Mouse (Mus musculus) ES-E14 (cell line): Measurements from ENCODE around the gene Gm29289. TPM values are rescaled to one million over a fixed set of nuclear protein-coding genes. Genes with fewer than 3 reads are reported as not detected.
"Not testable (repeated sequence)": the region's sequence is repeated elsewhere in the genome, so short reads cannot be mapped to it uniquely, and the experiment has no call there.

Source experiments
- DNase-seq: peaks from one replicate; pipeline ENCODE4 v3.0.0-alpha.2; 2013; ENCODE audit warnings: low read depth, low spot score
- H3K27ac ChIP-seq: 2 replicates; pipeline ENCODE4 v1.5.1; 2012; ENCODE audit warnings: low read depth, mild to moderate bottlenecking, low read length, moderate library complexity, mixed read lengths; ENCODE audit not compliant: poor library complexity, insufficient read depth, severe bottlenecking
- H3K36me3 ChIP-seq: 2 replicates; pipeline ENCODE4 v1.6.1; 2012; ENCODE audit warnings: mild to moderate bottlenecking, low read length, moderate library complexity, mixed read lengths; ENCODE audit not compliant: control insufficient read depth, poor library complexity, insufficient read depth, severe bottlenecking
- H3K4me1 ChIP-seq, 2 experiments: fragments of 150-350 bp in 1 of 2; sonication (generic) in 1 of 2; 2 replicates each; pipeline ENCODE4 v1.6.1; 2012; ENCODE audit warnings: low read length in 2 of 2, mild to moderate bottlenecking in 1 of 2, mixed read lengths in 1 of 2; ENCODE audit not compliant: control insufficient read depth in 2 of 2, insufficient read depth in 2 of 2, poor library complexity in 1 of 2
- H3K4me3 ChIP-seq, 2 experiments: fragments of 150-350 bp in 1 of 2; sonication (generic) in 1 of 2; 2 replicates each; pipeline ENCODE4 v1.5.1; 2012; ENCODE audit warnings: low read length in 2 of 2, low read depth in 1 of 2, mild to moderate bottlenecking in 1 of 2, mixed read lengths in 1 of 2; ENCODE audit not compliant: insufficient read depth in 1 of 2, poor library complexity in 1 of 2, severe bottlenecking in 1 of 2
- H3K9ac ChIP-seq: 2 replicates; pipeline ENCODE4 v1.6.1; 2012; ENCODE audit warnings: low read depth, mild to moderate bottlenecking, low read length, mixed read lengths; ENCODE audit not compliant: poor library complexity, insufficient read depth, severe bottlenecking
- H3K9me3 ChIP-seq: fragments of 150-350 bp; sonication (generic); 2 replicates; pipeline ENCODE4 v1.6.1; 2012; ENCODE audit warnings: low read depth, mild to moderate bottlenecking, low read length; ENCODE audit not compliant: control insufficient read depth, insufficient read depth
- in situ Hi-C, 2 experiments: fragments of 600-800 bp; cut with MboI; formaldehyde crosslinking; loops; one replicate each; pipeline ENCODE4 v1.15.1; 2025; ENCODE audit warnings: low sequenced_read_pairs in 2 of 2, inconsistent platforms in 1 of 2; ENCODE audit not compliant: unreplicated experiment in 2 of 2
- total RNA-seq: library from RNA; depleted of rRNA; stranded (reverse); fragments of 300-350 nt; gene quantifications from 2 replicates; pipeline ENCODE4 v1.2.3, GENCODE M21; 2012; rRNA removed

Gm29289 gene
- not detected in 2 replicates for total RNA-seq

- in situ Hi-C loops, H3K4me3 ChIP-seq, H3K9ac ChIP-seq, H3K4me1 ChIP-seq, H3K27ac ChIP-seq, DNase-seq, H3K9me3 ChIP-seq, H3K36me3 ChIP-seq: not testable (repeated sequence)
Measured at GRCm38 (mm10) chrY:2932282-2932681, at the start of gene Gm29289. Gene Gm29289, plus strand, starts transcription at chrY:2932582.

GRCm38 (mm10) chrY:2900689-2901088, 31.7 kb upstream of the Gm29289 start, which contains the start of gene Gm10352:
Gene Gm10352, plus strand, starts transcription at chrY:2900989.
- H3K36me3 ChIP-seq, H3K4me1 ChIP-seq, H3K4me3 ChIP-seq, H3K27ac ChIP-seq, DNase-seq, in situ Hi-C loops, H3K9me3 ChIP-seq, H3K9ac ChIP-seq: not testable (repeated sequence)

Other genes with a start within 250 kb of the Gm29289 start
- gene H2al2b, start 211.9 kb upstream of the Gm29289 start, total RNA-seq, result not detected in 2 replicates
- gene Gm4064, start 136.4 kb upstream of the Gm29289 start, total RNA-seq, result not detected in 2 replicates
- 0.18 TPM in 1 of 2 replicates, not detected in the other for gene Rbmy, start 101.9 kb upstream of the Gm29289 start, total RNA-seq
- gene Gm10256, start 101.9 kb upstream of the Gm29289 start, total RNA-seq, result not detected in 2 replicates
- 0.21 TPM in 1 of 2 replicates, not detected in the other for gene Gm10352, start 31.6 kb upstream of the Gm29289 start, total RNA-seq